In genomic region chr3:84679542-84679941, GRCm38 (mm10) we compare ENCODE assay signal across 14 mouse cellular contexts. TPM values are rescaled to one million over a fixed set of nuclear protein-coding genes. Genes with fewer than 3 reads are reported as not detected.
"Had no signal": no experiment of that assay in that cellular context is flagged by ENCODE, and none has a peak within 500 bp of the region (broad histone marks: within the 10 kb centered on the region; RNA-seq: fewer than 3 reads in every experiment).

No protein-coding gene starts in this region.

- H3K27ac ChIP-seq: intestine, embryonic 15.5 days; liver, embryonic 14.5 days; lung, embryonic 15.5 days; stomach, embryonic 15.5 days had no signal

- H3K36me3 ChIP-seq: intestine, embryonic 15.5 days; lung, embryonic 15.5 days; stomach, embryonic 15.5 days had no signal

- H3K4me1 ChIP-seq: intestine, embryonic 15.5 days; lung, embryonic 15.5 days; stomach, embryonic 15.5 days had no signal

- DNase-seq: kidney, adult 11 months; kidney, adult 8-10 months; kidney, postnatal 14 days; kidney, postnatal 4 days; layer of hippocampus, adult 9-11 months; lung, postnatal 10 days; lung, postnatal 36 days; midbrain, embryonic 14.5 days; right cerebral cortex, postnatal 4 days had no signal

- H3K4me3 ChIP-seq: intestine, embryonic 15.5 days; lung, embryonic 15.5 days; stomach, embryonic 15.5 days had no signal

- H3K27me3 ChIP-seq: intestine, embryonic 15.5 days; lung, embryonic 15.5 days; stomach, embryonic 15.5 days had no signal

RNA-seq across cellular contexts. Expression of gene Tmem154, which starts 13.6 kb away (rescaled TPM):
- total RNA-seq: midbrain, postnatal 0 days had no signal
